Mouse (Mus musculus) hindbrain, postnatal 0 days (tissue): ENCODE measurements around the gene Icam2. TPM values are rescaled to one million over a fixed set of nuclear protein-coding genes. Genes with fewer than 3 reads are reported as not detected.

Experiments
- ATAC-seq: fragments of 200-750 bp; cut with Nextera tagmentation; 2 replicates; pipeline ENCODE4 v1.8.0; 2017; ENCODE audit warnings: mild to moderate bottlenecking, moderate TSS enrichment, moderate library complexity
- DNase-seq: peaks from one replicate; pipeline ENCODE4 v3.0.0-alpha.2; 2015; ENCODE audit warnings: low spot score
- H3K27ac ChIP-seq: fragments of 300-500 bp; sonication (generic); 2 replicates; pipeline ENCODE4 v1.5.1; 2014; ENCODE audit warnings: mild to moderate bottlenecking
- H3K27me3 ChIP-seq: fragments of 300-500 bp; sonication (generic); 2 replicates; pipeline ENCODE4 v1.6.1; 2014; ENCODE audit warnings: low read length, mixed read lengths; ENCODE audit not compliant: insufficient read depth
- H3K36me3 ChIP-seq: fragments of 300-500 bp; sonication (generic); 2 replicates; pipeline ENCODE4 v1.6.1; 2014; ENCODE audit warnings: low read length, mixed read lengths; ENCODE audit not compliant: insufficient read depth
- H3K4me1 ChIP-seq: fragments of 300-500 bp; sonication (generic); 2 replicates; pipeline ENCODE4 v1.6.1; 2014; ENCODE audit warnings: antibody characterized with exemption, low read length, mixed read lengths; ENCODE audit not compliant: insufficient read depth
- H3K4me2 ChIP-seq: fragments of 300-500 bp; sonication (generic); 2 replicates; pipeline ENCODE4 v1.6.1; 2014; ENCODE audit warnings: low read depth, mild to moderate bottlenecking, low read length, moderate library complexity, mixed read lengths
- H3K4me3 ChIP-seq: fragments of 300-500 bp; sonication (generic); 2 replicates; pipeline ENCODE4 v1.5.1; 2014; ENCODE audit warnings: low read length
- H3K9ac ChIP-seq: fragments of 300-500 bp; sonication (generic); replicated peaks from 2 replicates; pipeline ENCODE4 v1.6.1; 2014; ENCODE audit warnings: mild to moderate bottlenecking, low read length, moderate library complexity, mixed read lengths
- H3K9me3 ChIP-seq: fragments of 300-500 bp; sonication (generic); 2 replicates; pipeline ENCODE4 v1.6.1; 2016; ENCODE audit warnings: low read length, mixed read lengths
- CTCF ChIP-seq: IDR thresholded peaks from 2 replicates; pipeline ENCODE4 v1.5.1; 2016; ENCODE audit warnings: antibody characterized with exemption, control low read depth, low read depth
- WGBS: fragments of 180-500 bp; shearing (Covaris S2); extraction: QIAGEN DNeasy Blood & Tissue Kit; methylation state at CpG from one replicate; pipeline ENCODE4 v1.1.7; 2014; 5-methylcytosine and 5-hydroxymethylcytosine counted together
- polyA plus RNA-seq: library from polyadenylated mRNA; unstranded; fragments of >200 nt; fragmentation: Nextera tagmentation; extraction: Ambion mirVana; gene quantifications from 2 replicates; pipeline ENCODE4 v1.2.1, GENCODE M21; 2015
- total RNA-seq: library from RNA; depleted of rRNA; stranded (reverse); fragments of >200 nt; gene quantifications from 2 replicates; pipeline ENCODE4 v1.2.3, GENCODE M21; 2014

Gene Icam2
- total and polyA plus RNA-seq, 2 experiments from 2014 or later, result 8.4 to 11.4 TPM

- DNase-seq, result no peak
- no peaks in the 10 kb centered on the region for H3K9me3 ChIP-seq
- no peak overlapping the region for H3K4me3 ChIP-seq
- H3K4me2 ChIP-seq, result no peak overlapping the region
- no peaks in the 10 kb centered on the region for H3K4me1 ChIP-seq
- no peaks in the 10 kb centered on the region for H3K27me3 ChIP-seq
- no peak for ATAC-seq
- TF ChIP-seq CTCF, result no peak
- 94% methylated on average over 4 of the region's 4 CpGs for whole genome bisulfite sequencing
- no peak overlapping the region for H3K27ac ChIP-seq
- no peak overlapping the region for H3K9ac ChIP-seq
- H3K36me3 ChIP-seq, result peaks cover 6% of the 10 kb centered on the region; the same call in 1 of the 2 replicates
Measured at GRCm38 (mm10) chr11:106426447-106426846, 38.6 kb upstream of the Icam2 start.

- TF ChIP-seq CTCF, result no peak
- WGBS, result 88% methylated on average over 5 of the region's 5 CpGs
- Histone ChIP-seq H3K9ac (no peak overlapping the region), H3K4me1 (no peaks in the 10 kb centered on the region), H3K27me3 (no peaks in the 10 kb centered on the region), H3K9me3 (no peaks in the 10 kb centered on the region), H3K36me3 (peaks cover 6% of the 10 kb centered on the region; the same call in 1 of the 2 replicates), H3K4me3 (no peak overlapping the region), H3K27ac (no peak overlapping the region), H3K4me2 (no peak overlapping the region)
- DNase-seq, result no peak
- no peak for ATAC-seq
Measured at GRCm38 (mm10) chr11:106425201-106425600, 37.3 kb upstream of the Icam2 start.

GRCm38 (mm10) chr11:106419262-106420102, 31.6 kb upstream of the Icam2 start:
- TF ChIP-seq CTCF, result no peak
- Histone ChIP-seq H3K27me3 (no peaks in the 10 kb centered on the region), H3K4me2 (no peak overlapping the region), H3K4me1 (no peaks in the 10 kb centered on the region), H3K9ac (no peak overlapping the region), H3K4me3 (no peak overlapping the region), H3K36me3 (no peaks in the 10 kb centered on the region), H3K27ac (no peak overlapping the region), H3K9me3 (no peaks in the 10 kb centered on the region)
- WGBS, result 80% methylated on average over 9 of the region's 9 CpGs
- no peak for ATAC-seq
- DNase-seq, result no peak

- H3K4me2 ChIP-seq, result no peak overlapping the region
- H3K4me1 ChIP-seq, result no peaks in the 10 kb centered on the region
- H3K9me3 ChIP-seq, result no peaks in the 10 kb centered on the region
- TF ChIP-seq CTCF, result peak; percentile 97
- H3K27ac ChIP-seq, result no peak overlapping the region
- H3K36me3 ChIP-seq, result peaks cover 4% of the 10 kb centered on the region; the same call in 1 of the 2 replicates
- ATAC-seq (peak; percentile 76), DNase-seq (peak; percentile 92)
- 38% methylated on average over 4 of the region's 4 CpGs for WGBS
- no peak overlapping the region for H3K4me3 ChIP-seq
- H3K9ac ChIP-seq, result no peak overlapping the region
- no peaks in the 10 kb centered on the region for H3K27me3 ChIP-seq
Measured at GRCm38 (mm10) chr11:106418622-106419196, 30.8 kb upstream of the Icam2 start.

- peaks cover 4% of the 10 kb centered on the region; the same call in 1 of the 2 replicates for H3K36me3 ChIP-seq
- no peak overlapping the region for H3K27ac ChIP-seq
- no peak for DNase-seq
- no peaks in the 10 kb centered on the region for H3K4me1 ChIP-seq
- H3K9me3 ChIP-seq, result no peaks in the 10 kb centered on the region
- 82% methylated on average over 2 of the region's 2 CpGs for WGBS
- ATAC-seq, result no peak
- H3K4me2 ChIP-seq, result no peak overlapping the region
- TF ChIP-seq CTCF, result no peak
- H3K9ac ChIP-seq, result no peak overlapping the region
- H3K4me3 ChIP-seq, result no peak overlapping the region
- no peaks in the 10 kb centered on the region for H3K27me3 ChIP-seq
Measured at GRCm38 (mm10) chr11:106417860-106418259, 30.0 kb upstream of the Icam2 start.

GRCm38 (mm10) chr11:106416331-106416730, 28.5 kb upstream of the Icam2 start:
- Histone ChIP-seq H3K4me1 (no peaks in the 10 kb centered on the region), H3K27me3 (no peaks in the 10 kb centered on the region), H3K4me3 (no peak overlapping the region), H3K9me3 (no peaks in the 10 kb centered on the region), H3K36me3 (peaks cover 4% of the 10 kb centered on the region; the same call in 1 of the 2 replicates), H3K4me2 (no peak overlapping the region), H3K27ac (no peak overlapping the region), H3K9ac (no peak overlapping the region)
- DNase-seq (no peak), ATAC-seq (no peak)
- no peak for TF ChIP-seq CTCF
- 68% methylated on average over 3 of the region's 3 CpGs for WGBS
